Mouse (Mus musculus) urinary bladder, adult 2 months (tissue): ENCODE data around the gene Ces1d. TPM values are rescaled to one million over a fixed set of nuclear protein-coding genes. Genes with fewer than 3 reads are reported as not detected.
A peak's percentile ranks its signal among the peaks of the same experiment; 100 is the strongest.
"Not testable (repeated sequence)": the region's sequence is repeated elsewhere in the genome, so short reads cannot be mapped to it uniquely, and the experiment has no call there.

Experiments
- DNase-seq: peaks from one replicate; pipeline ENCODE4 v3.0.0; 2022; ENCODE audit warnings: low spot score
- polyA plus RNA-seq: library from polyadenylated mRNA; depleted of rRNA; stranded (reverse); fragments of >200 nt; gene quantifications from 2 replicates; pipeline ENCODE4 v1.2.3, GENCODE M21; 2012; rRNA removed

Ces1d gene
- 11.4 and 35.7 TPM in 2 replicates for polyA plus RNA-seq

DNA sequence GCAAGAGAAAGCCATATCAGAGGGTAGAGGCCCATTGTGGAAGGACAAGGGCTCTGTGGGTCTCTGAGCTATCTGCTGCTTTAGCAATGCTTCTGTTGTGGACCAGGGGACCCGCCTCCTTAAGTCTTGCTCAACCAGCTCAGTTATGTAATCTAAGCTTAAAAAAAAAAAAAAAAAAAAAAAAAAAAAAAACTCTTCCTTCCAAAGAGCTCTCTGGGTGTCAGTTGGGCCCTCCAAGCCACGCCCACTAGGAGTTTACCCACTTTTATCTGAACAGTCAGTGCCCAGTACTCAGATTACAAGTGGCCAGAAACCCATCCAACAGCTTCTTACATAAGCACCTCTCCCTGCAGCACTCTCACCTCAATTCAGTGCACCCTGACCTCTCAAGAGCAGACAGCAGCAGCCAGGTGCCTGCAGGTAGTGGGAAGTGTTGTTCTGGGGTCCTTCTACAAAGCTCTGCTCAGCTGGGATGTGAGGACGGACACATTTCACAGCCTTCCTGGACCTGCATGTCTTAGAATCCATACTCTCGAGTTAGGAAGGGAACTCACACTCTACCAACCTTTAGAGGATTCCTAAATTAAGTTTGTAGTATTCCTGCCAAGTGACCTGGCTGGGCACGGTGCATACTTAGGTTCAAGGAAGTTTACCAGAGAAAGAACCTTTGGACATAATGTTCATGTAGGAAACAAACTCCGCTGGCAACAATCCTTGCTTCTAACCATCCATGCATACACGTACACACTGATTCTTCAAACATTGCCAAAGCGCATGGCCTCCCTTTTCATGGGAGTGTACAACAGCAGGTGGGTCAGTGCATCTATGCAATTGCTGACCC lies at the start of gene Ces1d:
Ces1d (minus strand) TSS at position 154 of the 841 bp plus-strand sequence.
- peak; percentile 21 for DNase-seq

DNA sequence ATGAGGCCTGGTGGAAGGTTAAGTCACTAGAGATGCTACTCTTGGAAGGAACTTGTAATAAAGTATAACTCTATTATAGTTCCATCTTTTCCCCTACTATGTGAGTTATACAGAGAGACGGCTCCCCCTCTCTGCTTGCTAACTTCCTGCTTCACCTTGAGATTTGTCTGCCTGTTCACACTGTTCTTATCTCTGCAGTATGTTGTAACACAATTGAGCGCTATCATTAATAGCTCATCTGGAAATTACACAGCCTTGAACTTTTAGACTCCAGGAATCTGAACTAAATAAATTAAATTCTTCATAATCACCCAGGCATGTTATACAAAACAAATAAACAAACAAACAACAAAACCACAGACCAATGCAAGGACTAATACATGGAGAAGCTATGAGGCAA lies 48.4 kb upstream of the Ces1d start:
- no peak for DNase-seq

DNA sequence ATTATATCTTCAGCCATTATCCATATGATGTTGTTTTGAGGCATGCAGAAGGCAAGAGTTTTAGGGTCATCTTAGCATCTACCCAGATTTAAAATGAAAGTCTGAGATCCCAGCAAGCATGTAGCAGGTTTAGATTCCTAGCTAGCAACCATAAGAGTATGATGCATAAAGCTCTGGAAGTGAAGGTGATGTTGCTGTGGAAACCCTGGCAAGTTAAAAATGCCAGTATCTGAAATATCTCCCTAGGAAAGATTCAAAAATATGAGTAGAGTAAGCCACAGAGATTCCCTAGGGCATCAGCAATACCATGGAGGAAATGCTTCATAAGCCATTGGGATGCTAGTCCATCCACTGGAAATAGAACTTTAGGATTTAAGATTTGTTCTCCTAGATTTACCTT lies 42.2 kb upstream of the Ces1d start:
- no peak for DNase-seq

DNA sequence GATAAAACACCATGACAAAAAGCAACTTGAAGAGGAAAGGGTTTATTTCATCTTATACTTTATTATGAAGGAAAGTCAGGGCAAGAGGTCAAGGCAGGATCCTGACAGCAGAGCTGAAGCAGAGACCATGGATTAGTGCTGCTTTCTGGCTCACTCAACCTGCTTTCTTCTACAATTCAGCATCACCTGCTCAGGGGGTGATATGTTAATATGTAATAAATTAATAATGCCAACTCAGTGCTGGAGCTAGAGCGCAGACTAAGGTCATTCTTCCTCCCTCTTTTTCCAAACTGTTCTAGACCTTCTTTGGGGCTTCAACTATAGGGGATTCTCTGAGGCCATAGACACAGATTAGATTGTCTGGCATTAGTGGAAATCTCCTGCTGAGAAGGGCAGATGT lies 38.0 kb upstream of the Ces1d start:
- DNase-seq = no peak

- no peak for DNase-seq
Observed at GRCm38 (mm10) chr8:93234706-93235105, 37.1 kb upstream of the Ces1d start.

DNA sequence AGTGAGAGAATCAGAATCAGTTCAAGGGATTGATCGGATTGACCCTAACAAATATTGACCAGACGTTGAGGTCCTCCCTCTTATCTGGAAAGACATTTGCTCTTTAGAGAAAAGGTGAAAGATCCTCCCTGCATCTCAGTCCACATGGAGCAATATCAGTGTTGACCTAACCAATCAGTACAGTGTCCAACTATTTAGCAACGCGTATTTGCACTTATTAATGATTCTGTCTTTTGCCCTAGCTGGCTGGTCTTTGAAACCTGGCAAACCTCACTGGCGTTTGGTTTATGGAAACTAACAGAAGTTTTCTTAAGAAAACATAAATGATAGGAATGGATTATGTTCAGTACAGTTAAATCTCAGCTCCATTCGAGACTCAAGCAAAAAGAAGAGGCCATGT lies 36.4 kb upstream of the Ces1d start:
- no peak for DNase-seq

- DNase-seq = no peak
Observed at GRCm38 (mm10) chr8:93229446-93229845, 31.8 kb upstream of the Ces1d start, which contains the start of gene Ces1e. Gene Ces1e (minus strand): TSS chr8:93229619.

DNA sequence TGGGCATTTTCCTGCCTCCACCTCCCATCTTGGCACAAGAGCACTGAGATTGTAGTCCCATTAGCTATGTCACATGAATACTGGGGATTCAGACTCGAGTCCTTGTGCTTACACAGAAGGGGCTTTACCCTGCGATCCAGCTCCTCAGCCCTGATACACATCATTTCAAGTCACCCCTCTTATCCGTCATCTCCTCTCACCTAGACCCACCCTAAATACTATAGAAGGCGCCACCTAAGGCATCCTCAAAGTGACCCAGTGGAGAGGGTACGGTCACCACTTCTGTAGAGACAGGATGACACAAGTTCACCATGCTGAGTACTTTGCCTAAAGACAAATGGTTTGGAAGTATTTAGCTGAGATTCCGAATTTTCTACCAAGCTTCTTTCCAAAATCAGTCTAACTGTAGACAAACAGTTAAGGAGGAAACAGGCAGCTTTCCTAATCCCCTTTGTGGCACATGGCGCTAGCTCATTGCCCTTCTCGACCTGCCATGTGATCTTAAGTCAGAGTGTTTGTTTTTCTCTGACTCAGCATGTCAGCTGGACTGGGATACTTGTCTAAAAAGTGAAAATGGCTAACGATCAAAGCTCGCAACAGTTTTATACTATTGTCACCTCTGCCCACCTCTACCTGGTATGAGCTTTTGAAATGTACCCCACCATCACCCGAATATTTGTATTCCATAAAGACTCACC lies 31.2 kb upstream of the Ces1d start:
- no peak for DNase-seq

GRCm38 (mm10) chr8:93226471-93226870 lies 28.8 kb upstream of the Ces1d start:
- not testable (repeated sequence) for DNase-seq

DNA sequence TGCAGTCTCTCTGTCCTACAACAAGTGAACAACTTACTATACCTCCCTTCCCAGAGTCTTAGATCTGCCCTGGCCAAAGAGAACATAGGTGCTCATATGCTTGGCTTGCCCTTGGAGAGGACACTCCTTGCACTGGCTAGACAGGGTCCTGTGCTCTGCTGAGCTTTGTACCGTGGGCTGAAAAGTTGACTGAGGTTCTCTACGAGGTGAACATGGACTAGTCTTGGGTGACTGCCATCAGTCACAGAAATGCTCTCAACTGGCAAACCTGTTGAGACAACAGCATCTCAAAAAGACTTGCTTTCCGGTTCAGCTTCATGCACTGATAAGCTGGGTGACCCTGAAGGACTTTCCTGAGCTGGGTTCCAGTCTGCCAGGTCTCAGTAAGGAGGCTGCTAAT lies 24.3 kb upstream of the Ces1d start:
- DNase-seq = no peak

DNA sequence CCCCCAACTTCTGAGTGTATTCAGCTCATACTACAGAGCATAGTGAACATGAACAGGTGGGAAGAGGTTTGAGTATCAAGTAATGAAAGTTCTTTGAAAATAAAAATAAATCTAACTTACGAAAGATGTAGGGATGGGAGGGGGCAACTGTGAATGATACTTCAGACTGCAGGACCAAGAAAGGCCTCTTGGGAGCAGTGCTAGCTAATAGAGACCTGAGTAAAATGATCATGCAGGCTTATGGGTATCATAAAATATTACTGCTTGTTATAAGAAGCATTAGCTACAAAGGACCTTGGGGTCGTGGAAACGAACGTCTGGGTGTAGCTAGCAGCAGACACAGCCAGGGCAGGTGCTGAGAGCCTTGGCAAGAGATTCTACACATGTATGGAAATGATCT lies 20.2 kb upstream of the Ces1d start:
- DNase-seq = no peak

- no peak for DNase-seq
Observed at GRCm38 (mm10) chr8:93217375-93217774, 19.7 kb upstream of the Ces1d start.

GRCm38 (mm10) chr8:93211091-93211490 lies 13.5 kb upstream of the Ces1d start:
- no peak for DNase-seq

DNA sequence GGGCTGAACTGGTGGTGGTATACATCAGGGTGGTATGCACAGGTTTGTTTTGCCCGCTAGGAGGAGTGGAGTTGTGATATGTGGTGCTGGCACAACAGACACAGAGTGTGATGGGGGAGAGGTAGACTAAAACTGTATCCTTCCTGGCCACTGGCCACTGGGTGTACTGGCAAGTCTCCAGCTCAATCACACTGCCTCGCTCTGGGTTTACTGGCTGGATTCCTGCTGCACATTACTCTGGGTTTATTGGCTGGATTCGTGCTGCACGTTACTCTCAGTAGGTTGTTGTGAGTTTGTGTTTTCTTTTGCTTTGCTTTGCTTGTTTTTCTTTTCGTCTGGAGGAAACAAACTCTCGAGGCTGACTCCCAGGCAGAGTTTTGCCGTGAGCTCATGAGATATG lies 1.5 kb upstream of the Ces1d start:
- DNase-seq = not testable (repeated sequence)

DNA sequence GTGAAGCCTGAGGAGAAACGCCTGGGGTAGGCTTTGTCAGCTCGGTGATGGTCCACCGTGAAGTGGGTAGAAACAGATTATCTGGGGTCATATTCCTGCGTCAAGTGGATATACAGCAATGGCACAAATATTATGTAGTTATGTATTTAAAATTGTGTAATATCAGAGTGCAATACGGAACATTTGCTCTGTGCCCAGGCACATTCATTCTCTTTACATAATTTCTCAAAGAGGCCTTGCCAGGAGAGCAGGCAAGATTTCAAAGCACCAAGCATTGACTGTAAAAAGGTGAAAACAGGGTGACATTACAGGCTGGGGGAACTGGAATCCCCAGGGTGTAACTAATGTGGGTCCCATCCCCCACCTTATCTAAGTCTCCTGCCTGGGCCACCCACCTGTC lies 1.2 kb downstream of the Ces1d start:
- no peak for DNase-seq

DNA sequence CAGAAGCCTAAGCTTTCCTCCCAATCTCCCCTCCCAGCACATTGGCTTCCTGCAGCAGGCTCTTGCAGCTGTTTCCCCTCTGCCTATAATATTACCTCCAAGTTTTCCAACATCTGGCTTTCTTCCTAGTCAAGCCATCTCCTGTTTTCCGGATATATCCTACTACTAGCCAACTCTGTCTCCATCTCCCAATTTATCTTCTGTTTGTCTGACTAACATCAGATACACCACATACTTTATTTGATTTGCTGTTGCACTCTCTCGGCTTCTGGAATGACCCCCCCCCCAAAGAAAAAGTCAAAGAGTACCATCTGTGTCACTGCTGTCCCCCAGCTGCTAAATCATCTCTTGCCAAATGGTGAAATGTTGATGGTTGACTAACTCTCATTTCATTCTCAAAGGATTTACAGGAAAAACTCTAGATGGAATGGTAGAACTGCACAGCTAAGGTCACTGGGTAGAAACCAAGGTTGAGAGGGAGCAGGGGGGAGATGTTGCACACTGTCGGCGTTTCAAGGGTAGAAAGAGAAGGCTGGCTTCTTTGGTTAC lies 17.0 kb downstream of the Ces1d start:
- no peak for DNase-seq

DNA sequence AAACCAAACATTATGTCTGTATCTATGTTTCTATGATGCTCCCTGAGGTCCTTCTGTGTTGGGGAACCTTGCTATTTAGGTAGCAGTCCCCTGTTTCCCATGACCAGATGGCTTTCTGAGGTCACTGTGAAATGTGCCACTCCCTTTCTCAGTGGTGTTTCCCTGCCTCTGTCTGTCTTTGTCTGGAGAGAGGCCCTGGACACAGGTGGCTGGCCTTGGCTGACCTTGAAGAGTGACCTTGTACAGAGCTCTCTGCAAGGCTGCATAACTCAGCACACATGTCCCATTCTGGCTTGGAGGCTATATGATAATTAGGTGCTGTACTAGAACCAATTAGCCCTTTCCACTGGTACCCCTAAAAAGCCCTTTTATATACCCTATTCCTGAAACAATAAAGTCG lies 21.0 kb downstream of the Ces1d start:
- no peak for DNase-seq

GRCm38 (mm10) chr8:93174554-93174953 lies 23.1 kb downstream of the Ces1d start:
- DNase-seq = no peak

- DNase-seq = no peak
Observed at GRCm38 (mm10) chr8:93171846-93172590, 25.6 kb downstream of the Ces1d start.

- no peak for DNase-seq
Observed at GRCm38 (mm10) chr8:93163363-93163762, 34.3 kb downstream of the Ces1d start.

- no peak for DNase-seq
Observed at GRCm38 (mm10) chr8:93151401-93151800, 46.2 kb downstream of the Ces1d start.

DNA sequence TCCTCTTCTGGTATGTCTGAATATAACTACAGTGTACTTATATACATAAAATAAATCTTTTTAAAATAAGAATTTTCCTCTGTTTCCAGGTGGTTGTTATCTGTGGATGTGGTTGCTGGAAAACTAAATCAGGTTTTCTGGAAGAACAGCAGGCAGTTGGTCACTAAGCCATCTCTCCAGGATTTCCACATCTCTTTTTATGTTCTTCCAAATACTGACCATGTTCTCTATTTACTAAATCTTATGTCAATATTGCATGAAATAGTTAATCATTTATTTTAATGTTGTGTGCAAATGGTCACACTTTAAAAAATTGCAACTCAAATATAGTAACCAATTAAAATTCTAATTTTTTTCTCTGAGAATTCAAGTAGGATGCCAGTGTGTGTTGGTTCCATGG lies 50.3 kb downstream of the Ces1d start:
- DNase-seq = no peak
